Mouse (Mus musculus): ENCODE results near the gene Nmbr. TPM values are rescaled to one million over a fixed set of nuclear protein-coding genes. Genes with fewer than 3 reads are reported as not detected.

Nmbr gene
- polyA plus RNA-seq, 1 experiment from 2014 or later = 0.45 TPM

GRCm38 (mm10) chr10:14816970-14817369 is 111.6 kb downstream of the Nmbr start:
- Histone ChIP-seq H3K9ac (ENCODE audit: low read length) (no peak overlapping the region), H3K4me1 (replicated peaks; ENCODE audit: control insufficient read depth, insufficient read depth, low read length) (no peaks in the 10 kb centered on the region), H3K27ac (ENCODE audit: low read depth) (no peak overlapping the region), H3K4me2 (ENCODE audit: low read length) (no peak overlapping the region), H3K27me3 (replicated peaks; ENCODE audit: control insufficient read depth, insufficient read depth, low read length) (no peaks in the 10 kb centered on the region), H3K36me3 (ENCODE audit: control insufficient read depth, insufficient read depth, low read length) (no peaks in the 10 kb centered on the region), H3K9me3 (ENCODE audit: control insufficient read depth, low read length) (no peaks in the 10 kb centered on the region), H3K4me3 (ENCODE audit: low read depth, low read length) (no peak overlapping the region)
- ATAC-seq (replicated peaks; ENCODE audit: low FRiP score, low TSS enrichment, low read depth) (no peak), DNase-seq (ENCODE audit: low spot score) (no peak)
- WGBS = 57% methylated on average over 4 of the region's 4 CpGs

Other genes with a start within 250 kb of the Nmbr start
- gene Adgrg6, start 159.9 kb upstream of the Nmbr start, polyA plus RNA-seq (2014; fragmentation: Nextera tagmentation; extraction: Ambion mirVana) = 3.4 and 5.3 TPM in 2 replicates
- 93.5 and 106 TPM in 2 replicates for gene Vta1, start within 50 bp of the Nmbr start, polyA plus RNA-seq (2014; fragmentation: Nextera tagmentation; extraction: Ambion mirVana)
- gene Gje1, start 12.6 kb downstream of the Nmbr start, polyA plus RNA-seq (2014; fragmentation: Nextera tagmentation; extraction: Ambion mirVana) = not detected in 2 replicates

Data from intestine, embryonic 14.5 days (tissue).